Mouse (Mus musculus): ENCODE results near the gene Incenp.
A peak's percentile ranks its signal among the peaks of the same experiment; 100 is the strongest.

DNA sequence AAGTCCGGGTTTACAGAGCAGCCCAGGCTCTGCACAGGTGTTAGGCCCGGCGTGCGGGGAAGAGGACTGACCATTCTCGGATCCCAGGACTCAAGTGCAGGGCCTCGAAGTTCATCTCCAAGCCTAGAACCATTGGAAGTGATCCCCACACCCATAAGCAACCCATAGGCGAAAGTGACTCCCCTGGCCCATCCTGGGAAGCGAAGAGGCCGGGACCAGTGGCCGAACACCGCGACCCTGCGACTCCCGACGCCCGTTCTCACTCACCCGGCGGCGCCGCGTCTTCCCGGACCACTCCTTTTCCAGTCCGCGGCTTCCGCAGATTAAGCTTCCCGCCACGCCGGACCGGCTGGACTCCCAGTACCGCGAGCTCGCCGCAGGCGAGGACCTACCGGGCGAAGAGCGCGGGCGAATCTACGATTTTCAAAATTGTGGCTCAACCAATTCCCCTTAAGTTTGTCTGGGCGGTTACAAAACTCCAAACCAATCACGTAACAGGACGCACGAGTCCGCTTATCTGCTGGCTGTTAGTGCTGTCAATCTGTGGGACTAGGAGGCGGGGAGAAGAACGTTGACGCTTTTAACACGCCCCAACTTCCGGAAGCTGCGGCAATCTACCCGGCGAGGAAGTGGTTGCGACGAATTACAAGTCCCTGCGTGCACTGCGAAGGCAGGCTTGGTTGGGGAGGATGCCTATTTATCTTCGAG, at the start of gene Incenp:
- TF ChIP-seq GATA1 (IDR thresholded peaks at IDR 0.05; ENCODE audit: low read length) = peak; percentile 79
- TF ChIP-seq TAL1 (IDR thresholded peaks at IDR 0.05; ENCODE audit: low read length) = no peak
